Comparison of ENCODE assay signal across 8 mouse cellular contexts in genomic region chr2:164678848-164679625, GRCm38 (mm10). TPM values are rescaled to one million over a fixed set of nuclear protein-coding genes. Genes with fewer than 3 reads are reported as not detected.
DNase-seq lines count a peak whose midpoint lies in the region.

No protein-coding gene starts in this region.

- H3K36me3 ChIP-seq in megakaryocyte, embryonic 14.5 days (replicated peaks; ENCODE audit: low read length) = no peaks in the 10 kb centered on the region

- H3K4me1 ChIP-seq in megakaryocyte, embryonic 14.5 days = peaks cover 14% of the 10 kb centered on the region

- H3K27me3 ChIP-seq in megakaryocyte, embryonic 14.5 days (replicated peaks) = peaks cover 5% of the 10 kb centered on the region

- peak; percentile 82 for DNase-seq in R1 (ENCODE audit: low read depth, low spot score)
- DNase-seq in cerebellum, postnatal 14 days = peak; percentile 74 to 87
- DNase-seq in gastrocnemius, adult 18-20 months (ENCODE audit: low spot score) = peak; percentile 62
- peak; percentile 53 for DNase-seq in hindlimb bud, embryonic 11.5 days (ENCODE audit: extremely low spot score, low read depth, low spot score)
- peak; percentile 2 to 55 for DNase-seq in left cerebral cortex, adult 9 months (ENCODE audit: low spot score in 2 of 2)
- DNase-seq in right cerebral cortex, postnatal 10 days (ENCODE audit: low spot score in 2 of 2) = peak; percentile 73 to 79
- DNase-seq in urinary bladder, postnatal 14 days (ENCODE audit: low spot score) = peak; percentile 78

- H3K9me3 ChIP-seq in megakaryocyte, embryonic 14.5 days = peaks cover 7% of the 10 kb centered on the region

- peak overlapping the region; percentile 78 for H3K4me3 ChIP-seq in megakaryocyte, embryonic 14.5 days (replicated peaks)

RNA-seq across cellular contexts. Expression of gene Wfdc11, which starts 5.2 kb away (rescaled TPM):
- not detected for total RNA-seq in gastrocnemius, adult 18-20 months (2021)
- polyA plus RNA-seq in megakaryocyte, embryonic 14.5 days (2012; ENCODE audit: insufficient read depth, low replicate concordance) = not detected in 2 replicates

RNA-seq across cellular contexts. Expression of gene Wfdc13, which starts 5.9 kb away (rescaled TPM):
- not detected for total RNA-seq in gastrocnemius, adult 18-20 months (2021)
- not detected in 2 replicates for polyA plus RNA-seq in megakaryocyte, embryonic 14.5 days (2012; ENCODE audit: insufficient read depth, low replicate concordance)

RNA-seq across cellular contexts. Expression of gene Spint4, which starts 19.3 kb away (rescaled TPM):
- total RNA-seq in gastrocnemius, adult 18-20 months (2021) = not detected
- not detected in 2 replicates for polyA plus RNA-seq in megakaryocyte, embryonic 14.5 days (2012; ENCODE audit: insufficient read depth, low replicate concordance)

RNA-seq across cellular contexts. Expression of gene Wfdc9, which starts 22.7 kb away (rescaled TPM):
- not detected for total RNA-seq in gastrocnemius, adult 18-20 months (2021)
- not detected in 2 replicates for polyA plus RNA-seq in megakaryocyte, embryonic 14.5 days (2012; ENCODE audit: insufficient read depth, low replicate concordance)

RNA-seq across cellular contexts. Expression of gene Wfdc10, which starts 23.2 kb away (rescaled TPM):
- total RNA-seq in gastrocnemius, adult 18-20 months (2021) = not detected
- polyA plus RNA-seq in megakaryocyte, embryonic 14.5 days (2012; ENCODE audit: insufficient read depth, low replicate concordance) = not detected in 2 replicates

Comparison
In these comparisons a context has a peak if more than half of its experiments do, and no peak if none do; other contexts are left out.
1. Peak in every context shown above with its lines: DNase-seq and H3K4me3 ChIP-seq.
2. DNase-seq: peak in every context shown above with its lines; median percentile 82 in R1; 80 in cerebellum, postnatal 14 days; 78 in urinary bladder, postnatal 14 days; 76 in right cerebral cortex, postnatal 10 days; 62 in gastrocnemius, adult 18-20 months; 53 in hindlimb bud, embryonic 11.5 days; 28 in left cerebral cortex, adult 9 months.